Mouse (Mus musculus): Measurements from ENCODE around the gene Nudt19. TPM values are rescaled to one million over a fixed set of nuclear protein-coding genes. Genes with fewer than 3 reads are reported as not detected.

The Nudt19 gene
- polyA plus RNA-seq (2012; rRNA removed) = 21.2 and 54.4 TPM in 2 replicates

GRCm38 (mm10) chr7:35556205-35556603, at the start of gene Nudt19:
Nudt19 (minus strand) TSS chr7:35556304.

DNA sequence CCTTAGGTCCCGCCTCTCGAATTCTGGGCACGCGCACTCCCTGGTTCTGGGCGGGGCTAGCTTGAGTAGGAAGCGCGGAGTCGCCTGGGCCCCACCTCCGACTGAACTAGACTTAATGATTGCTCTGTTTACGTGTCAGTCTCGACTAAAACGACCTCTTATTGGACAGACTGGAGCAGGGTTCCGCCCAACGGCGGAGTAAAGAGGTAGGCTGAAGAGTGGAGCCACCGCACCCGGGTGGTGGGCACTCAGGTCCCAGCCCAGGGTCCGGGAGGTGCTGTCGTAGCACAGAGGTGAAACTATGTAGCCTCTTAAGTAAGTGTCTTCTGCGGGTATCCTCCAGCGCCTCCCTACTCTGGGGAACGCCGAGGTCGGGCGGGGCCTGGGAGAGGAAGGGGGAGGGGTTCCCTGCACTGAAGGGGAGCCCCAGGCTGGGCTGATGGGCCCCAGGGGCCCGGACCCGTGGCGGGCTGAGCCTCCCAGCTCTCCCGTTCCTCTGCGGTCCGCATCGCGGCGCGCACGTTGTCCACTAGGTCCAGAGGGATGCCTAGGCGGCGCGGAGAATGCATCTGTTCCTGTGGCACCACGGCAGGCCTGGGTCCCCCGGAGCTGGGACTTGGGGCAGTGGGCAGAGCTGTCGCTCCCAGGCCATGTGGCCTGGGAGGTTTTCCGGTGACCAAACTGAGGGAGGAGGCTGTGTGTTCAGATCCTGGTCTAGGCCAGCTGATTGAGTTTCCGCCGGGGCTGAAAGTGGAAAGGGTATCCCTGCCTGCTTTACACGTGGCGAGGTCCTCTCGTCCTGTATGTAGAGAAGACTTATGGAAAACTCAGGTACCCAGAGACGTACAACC, 30.2 kb upstream of the Nudt19 start, which contains the start of gene Ankrd27:
TSS of gene Ankrd27 (plus strand) at position 190 of the 851 bp plus-strand sequence.

GRCm38 (mm10) chr7:35585191-35586054, 29.3 kb upstream of the Nudt19 start, which contains the start of gene Rgs9bp:
Rgs9bp (minus strand) TSS chr7:35585582.

DNA sequence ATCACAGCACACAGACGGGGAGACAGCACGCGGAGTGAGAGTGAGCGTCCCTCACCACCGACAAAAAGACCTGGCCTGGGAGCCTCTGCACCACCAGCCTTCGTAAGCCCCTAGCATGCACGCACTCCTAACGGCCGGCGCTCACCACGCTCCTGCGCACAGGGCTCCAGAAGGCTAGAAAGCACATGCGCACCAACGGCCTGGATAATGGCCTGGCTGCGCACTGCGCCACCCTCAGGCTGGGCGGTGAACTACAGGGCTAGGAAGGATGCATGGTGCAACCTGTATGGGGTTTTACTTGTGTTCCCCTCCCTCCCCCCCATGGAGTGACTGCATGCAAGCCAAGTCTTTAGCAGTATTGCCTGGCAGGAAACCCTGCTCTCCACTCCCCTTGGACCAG, 18.5 kb downstream of the Nudt19 start, which contains the start of gene Tdrd12:
TSS of gene Tdrd12 (minus strand) at position 184 of the 400 bp plus-strand sequence.

Other genes starting within 250 kb of the Nudt19 start
- 0.72 and 0.93 TPM in 2 replicates for gene Gpatch1, start 237.9 kb downstream of the Nudt19 start, polyA plus RNA-seq (2012; rRNA removed)
- gene Rhpn2, start 222.1 kb downstream of the Nudt19 start, polyA plus RNA-seq (2012; rRNA removed) = 10.7 and 15.0 TPM in 2 replicates
- 2.3 and 3.0 TPM in 2 replicates for gene Faap24, start 159.5 kb downstream of the Nudt19 start, polyA plus RNA-seq (2012; rRNA removed)
- 5.0 and 8.3 TPM in 2 replicates for gene Cep89, start 159.3 kb downstream of the Nudt19 start, polyA plus RNA-seq (2012; rRNA removed)
- gene Slc7a9, start 107.5 kb downstream of the Nudt19 start, polyA plus RNA-seq (2012; rRNA removed) = 0.02 TPM in 1 of 2 replicates, not detected in the other
- gene Tdrd12, start 18.6 kb downstream of the Nudt19 start, polyA plus RNA-seq (2012; rRNA removed) = not detected in 2 replicates
- gene Rgs9bp, start 29.3 kb upstream of the Nudt19 start, polyA plus RNA-seq (2012; rRNA removed) = 0.08 and 0.10 TPM in 2 replicates
- gene Ankrd27, start 29.9 kb upstream of the Nudt19 start, polyA plus RNA-seq (2012; rRNA removed) = 7.5 and 7.7 TPM in 2 replicates
- 14.6 and 19.6 TPM in 2 replicates for gene Pdcd5, start 91.2 kb upstream of the Nudt19 start, polyA plus RNA-seq (2012; rRNA removed)
- gene Dpy19l3, start 198.2 kb upstream of the Nudt19 start, polyA plus RNA-seq (2012; rRNA removed) = 0.46 and 0.91 TPM in 2 replicates
- gene Zfp507, start 246.7 kb upstream of the Nudt19 start, polyA plus RNA-seq (2012; rRNA removed) = 1.3 and 2.1 TPM in 2 replicates

All from stomach, adult 2 months (tissue).